Mouse (Mus musculus) forebrain, embryonic 16.5 days (tissue): Measurements from ENCODE around the gene AU040320. TPM values are rescaled to one million over a fixed set of nuclear protein-coding genes. Genes with fewer than 3 reads are reported as not detected.

Source experiments
- ATAC-seq: fragments of 200-750 bp; cut with Nextera tagmentation; 2 replicates; pipeline ENCODE4 v1.8.0; 2017; ENCODE audit warnings: mild to moderate bottlenecking, moderate library complexity
- H3K27ac ChIP-seq: fragments of 300-500 bp; sonication (generic); 2 replicates; pipeline ENCODE4 v1.5.1; 2014; ENCODE audit warnings: low read length, control low read depth
- H3K27me3 ChIP-seq: fragments of 300-500 bp; sonication (generic); replicated peaks from 2 replicates; pipeline ENCODE4 v1.6.1; 2014; ENCODE audit warnings: low read length; ENCODE audit not compliant: control insufficient read depth, insufficient read depth
- H3K36me3 ChIP-seq: fragments of 300-500 bp; sonication (generic); 2 replicates; pipeline ENCODE4 v1.6.1; 2014; ENCODE audit not compliant: control insufficient read depth, insufficient read depth
- H3K4me1 ChIP-seq: fragments of 300-500 bp; sonication (generic); replicated peaks from 2 replicates; pipeline ENCODE4 v1.6.1; 2014; ENCODE audit warnings: low read length; ENCODE audit not compliant: control insufficient read depth, insufficient read depth
- H3K4me2 ChIP-seq: fragments of 300-500 bp; sonication (generic); 2 replicates; pipeline ENCODE4 v1.6.1; 2014; ENCODE audit warnings: mild to moderate bottlenecking, low read length, control low read depth
- H3K4me3 ChIP-seq: fragments of 300-500 bp; sonication (generic); replicated peaks from 2 replicates; pipeline ENCODE4 v1.5.1; 2014; ENCODE audit warnings: mild to moderate bottlenecking, low read length, control low read depth
- H3K9ac ChIP-seq: fragments of 300-500 bp; sonication (generic); replicated peaks from 2 replicates; pipeline ENCODE4 v1.6.1; 2014; ENCODE audit warnings: low read depth, low read length, control low read depth
- H3K9me3 ChIP-seq: fragments of 300-500 bp; sonication (generic); 2 replicates; pipeline ENCODE4 v1.6.1; 2016; ENCODE audit warnings: low read length; ENCODE audit not compliant: control insufficient read depth
- WGBS: fragments of 180-500 bp; shearing (Covaris S2); extraction: QIAGEN DNeasy Blood & Tissue Kit; methylation state at CpG from one replicate; pipeline ENCODE4 v1.1.7; 2014; 5-methylcytosine and 5-hydroxymethylcytosine counted together
- polyA plus RNA-seq: library from polyadenylated mRNA; unstranded; fragments of >200 nt; fragmentation: Nextera tagmentation; extraction: Ambion mirVana; gene quantifications from 2 replicates; pipeline ENCODE4 v1.2.1, GENCODE M21; 2015

AU040320 gene
- polyA plus RNA-seq, 1 experiment from 2014 or later, result 35.0 TPM

GRCm38 (mm10) chr4:126749553-126749952 is 3.8 kb upstream of the AU040320 start:
- no peak for ATAC-seq
- no peak overlapping the region; the same call in 1 of the 2 replicates for H3K9ac ChIP-seq
- 71% methylated on average over 11 of the region's 11 CpGs for WGBS
- H3K27me3 ChIP-seq, result no peaks in the 10 kb centered on the region
- no peaks in the 10 kb centered on the region for H3K9me3 ChIP-seq
- H3K27ac ChIP-seq, result no peak overlapping the region
- H3K36me3 ChIP-seq, result peaks cover 13% of the 10 kb centered on the region
- peak overlapping the region; percentile 10; the same call in 1 of the 2 replicates for H3K4me3 ChIP-seq
- peaks cover 54% of the 10 kb centered on the region for H3K4me1 ChIP-seq
- H3K4me2 ChIP-seq, result peak overlapping the region; percentile 25

GRCm38 (mm10) chr4:126750046-126750683 is 3.2 kb upstream of the AU040320 start:
- Histone ChIP-seq H3K9me3 (no peaks in the 10 kb centered on the region), H3K27me3 (no peaks in the 10 kb centered on the region), H3K36me3 (peaks cover 8% of the 10 kb centered on the region; the same call in 1 of the 2 replicates), H3K4me1 (peaks cover 59% of the 10 kb centered on the region), H3K4me2 (peak overlapping the region; percentile 25), H3K9ac (peak overlapping the region; percentile 1; the same call in 1 of the 2 replicates), H3K4me3 (no peak overlapping the region), H3K27ac (no peak overlapping the region)
- no peak for ATAC-seq
- WGBS, result 55% methylated on average over 26 of the region's 26 CpGs

- peaks cover 8% of the 10 kb centered on the region; the same call in 1 of the 2 replicates for H3K36me3 ChIP-seq
- 51% methylated on average over 8 of the region's 8 CpGs for WGBS
- no peaks in the 10 kb centered on the region for H3K9me3 ChIP-seq
- H3K9ac ChIP-seq, result peak overlapping the region; percentile 90
- peak overlapping the region; percentile 80 for H3K4me3 ChIP-seq
- H3K4me2 ChIP-seq, result peak overlapping the region; percentile 78
- peaks cover 54% of the 10 kb centered on the region for H3K4me1 ChIP-seq
- no peak for ATAC-seq
- H3K27me3 ChIP-seq, result no peaks in the 10 kb centered on the region
- H3K27ac ChIP-seq, result no peak overlapping the region
Observed at GRCm38 (mm10) chr4:126750863-126751555, 2.3 kb upstream of the AU040320 start.

GRCm38 (mm10) chr4:126751556-126752023 is 1.8 kb upstream of the AU040320 start:
- H3K27me3 ChIP-seq, result no peaks in the 10 kb centered on the region
- ATAC-seq, result no peak
- no peak overlapping the region for H3K27ac ChIP-seq
- peaks cover 56% of the 10 kb centered on the region for H3K4me1 ChIP-seq
- peak overlapping the region; percentile 90 for H3K9ac ChIP-seq
- H3K4me3 ChIP-seq, result peak overlapping the region; percentile 80
- H3K9me3 ChIP-seq, result no peaks in the 10 kb centered on the region
- peak overlapping the region; percentile 78 for H3K4me2 ChIP-seq
- WGBS, result 36% methylated on average over 10 of the region's 10 CpGs
- peaks cover 5% of the 10 kb centered on the region; the same call in 1 of the 2 replicates for H3K36me3 ChIP-seq

GRCm38 (mm10) chr4:126752024-126752607 is 1.2 kb upstream of the AU040320 start:
- 0 out of 2 replicates have a peak, but pooled peaks cover 1% of the 10 kb centered on the region for H3K36me3 ChIP-seq
- H3K9me3 ChIP-seq, result no peaks in the 10 kb centered on the region
- no peak for ATAC-seq
- H3K4me1 ChIP-seq, result peaks cover 59% of the 10 kb centered on the region
- H3K9ac ChIP-seq, result peak overlapping the region; percentile 90
- no peaks in the 10 kb centered on the region for H3K27me3 ChIP-seq
- 2% methylated on average over 13 of the region's 13 CpGs for WGBS
- no peak overlapping the region for H3K27ac ChIP-seq
- peak overlapping the region; percentile 80 for H3K4me3 ChIP-seq
- H3K4me2 ChIP-seq, result peak overlapping the region; percentile 78

GRCm38 (mm10) chr4:126752608-126753141 is 669 bp upstream of the AU040320 start:
- no peak for ATAC-seq
- no peaks in the 10 kb centered on the region for H3K36me3 ChIP-seq

GRCm38 (mm10) chr4:126754231-126754611 is 877 bp downstream of the AU040320 start:
- Histone ChIP-seq H3K4me1 (peaks cover 50% of the 10 kb centered on the region), H3K36me3 (no peaks in the 10 kb centered on the region), H3K27me3 (no peaks in the 10 kb centered on the region), H3K9ac (peak overlapping the region; percentile 90), H3K4me3 (peak overlapping the region; percentile 80), H3K9me3 (no peaks in the 10 kb centered on the region), H3K27ac (peak overlapping the region; percentile 95; the same call in 1 of the 2 replicates), H3K4me2 (peak overlapping the region; percentile 76)
- 1% methylated on average over 12 of the region's 12 CpGs for WGBS
- no peak for ATAC-seq

More at GRCm38 (mm10) chr4:126752608-126753141, 669 bp upstream of the AU040320 start:
- peak overlapping the region; percentile 80 for H3K4me3 ChIP-seq
- WGBS, result 0% methylated on average over 23 of the region's 23 CpGs
- H3K27ac ChIP-seq, result peak overlapping the region; percentile 95
- peaks cover 59% of the 10 kb centered on the region for H3K4me1 ChIP-seq
- no peaks in the 10 kb centered on the region for H3K27me3 ChIP-seq
- H3K9ac ChIP-seq, result peak overlapping the region; percentile 90
- H3K4me2 ChIP-seq, result peak overlapping the region; percentile 78
- no peaks in the 10 kb centered on the region for H3K9me3 ChIP-seq

- no peak for ATAC-seq
- Histone ChIP-seq H3K27ac (no peak overlapping the region), H3K9ac (no peak overlapping the region), H3K4me1 (peaks cover 44% of the 10 kb centered on the region), H3K4me2 (peak overlapping the region; percentile 76), H3K9me3 (no peaks in the 10 kb centered on the region), H3K4me3 (no peak overlapping the region), H3K27me3 (no peaks in the 10 kb centered on the region), H3K36me3 (no peaks in the 10 kb centered on the region)
- WGBS, result 34% methylated on average over 12 of the region's 12 CpGs
Observed at GRCm38 (mm10) chr4:126754736-126755374, 1.5 kb downstream of the AU040320 start.
